Mouse (Mus musculus): ENCODE measurements around the gene Pdx1.

Pdx1 gene

GRCm38 (mm10) chr5:147284365-147284764 lies 14.6 kb downstream of the Pdx1 start:
- no peak for DNase-seq (ENCODE audit: low spot score)

GRCm38 (mm10) chr5:147291764-147292505 lies 22.2 kb downstream of the Pdx1 start:
- DNase-seq (ENCODE audit: low spot score): no peak

- DNase-seq (ENCODE audit: low spot score): no peak
Observed at GRCm38 (mm10) chr5:147292506-147293120, 22.9 kb downstream of the Pdx1 start.

- DNase-seq (ENCODE audit: low spot score): peak; percentile 47
Observed at GRCm38 (mm10) chr5:147293127-147293910, 23.6 kb downstream of the Pdx1 start.

- no peak for DNase-seq (ENCODE audit: low spot score)
Observed at GRCm38 (mm10) chr5:147294121-147294520, 24.4 kb downstream of the Pdx1 start.

GRCm38 (mm10) chr5:147297249-147297648 lies 27.5 kb downstream of the Pdx1 start:
- DNase-seq (ENCODE audit: low spot score): no peak

- DNase-seq (ENCODE audit: low spot score): peak; percentile 15
Observed at GRCm38 (mm10) chr5:147299255-147300000, 29.7 kb downstream of the Pdx1 start.

GRCm38 (mm10) chr5:147300001-147300363 lies 30.2 kb downstream of the Pdx1 start:
- DNase-seq (ENCODE audit: low spot score): no peak

- DNase-seq (ENCODE audit: low spot score): no peak
Observed at GRCm38 (mm10) chr5:147300917-147301780, 31.4 kb downstream of the Pdx1 start.

- no peak for DNase-seq (ENCODE audit: low spot score)
Observed at GRCm38 (mm10) chr5:147301781-147302070, 32.0 kb downstream of the Pdx1 start.

- no peak for DNase-seq (ENCODE audit: low spot score)
Observed at GRCm38 (mm10) chr5:147302141-147302540, 32.4 kb downstream of the Pdx1 start.

- no peak for DNase-seq (ENCODE audit: low spot score)
Observed at GRCm38 (mm10) chr5:147302746-147303400, 33.1 kb downstream of the Pdx1 start.

- no peak for DNase-seq (ENCODE audit: low spot score)
Observed at GRCm38 (mm10) chr5:147304276-147305155, 34.8 kb downstream of the Pdx1 start.

GRCm38 (mm10) chr5:147305166-147305565 lies 35.4 kb downstream of the Pdx1 start:
- no peak for DNase-seq (ENCODE audit: low spot score)

GRCm38 (mm10) chr5:147305856-147306637 lies 36.3 kb downstream of the Pdx1 start:
- DNase-seq (ENCODE audit: low spot score): no peak

GRCm38 (mm10) chr5:147306638-147307397 lies 37.1 kb downstream of the Pdx1 start, which contains the start of gene Cdx2:
Cdx2 (minus strand) TSS chr5:147307270.
- DNase-seq (ENCODE audit: low spot score): no peak

GRCm38 (mm10) chr5:147307398-147307785 lies 37.6 kb downstream of the Pdx1 start:
- no peak for DNase-seq (ENCODE audit: low spot score)

GRCm38 (mm10) chr5:147308451-147308850 lies 38.7 kb downstream of the Pdx1 start:
- DNase-seq (ENCODE audit: low spot score): no peak

Measured in layer of hippocampus, adult 11-12 months (tissue).